In genomic region chr17:8341360-8341963, GRCm38 (mm10) we compare ENCODE assay signal across 8 mouse cellular contexts. TPM values are rescaled to one million over a fixed set of nuclear protein-coding genes. Genes with fewer than 3 reads are reported as not detected.
DNase-seq lines count a peak whose midpoint lies in the region; ATAC-seq and TF ChIP-seq lines count a peak whose summit lies in the region.

No protein-coding gene starts in this region.

- TF ChIP-seq CTCF in hindbrain, postnatal 0 days (IDR thresholded peaks at IDR 0.05; ENCODE audit: low read depth): no peak

- peaks cover 10% of the 10 kb centered on the region for H3K36me3 ChIP-seq in megakaryocyte, embryonic 14.5 days (replicated peaks; ENCODE audit: low read length)
- H3K36me3 ChIP-seq in hindbrain, postnatal 0 days (ENCODE audit: insufficient read depth, low read length): no peaks in the 10 kb centered on the region
- no peaks in the 10 kb centered on the region for H3K36me3 ChIP-seq in neural tube, embryonic 13.5 days

- no peak for DNase-seq in frontal cortex, postnatal 36 days (ENCODE audit: low spot score in 2 of 2)
- peak; percentile 32 for DNase-seq in hindbrain, postnatal 0 days (ENCODE audit: low spot score)
- no peak for DNase-seq in spleen, adult 18-20 months

- peak overlapping the region; percentile 85 for H3K4me2 ChIP-seq in hindbrain, postnatal 0 days (ENCODE audit: low read depth, low read length)
- peak overlapping the region; percentile 98 for H3K4me2 ChIP-seq in neural tube, embryonic 13.5 days

- peak overlapping the region; percentile 76 for H3K9ac ChIP-seq in hindbrain, postnatal 0 days (replicated peaks; ENCODE audit: low read length)
- peak overlapping the region; percentile 94 for H3K9ac ChIP-seq in neural tube, embryonic 13.5 days

- ATAC-seq in frontal cortex, adult (ENCODE audit: low TSS enrichment): peak; percentile 15; the same call in 1 of the 2 replicates
- ATAC-seq in megakaryocyte, adult 5-6 weeks (ENCODE audit: poor library complexity, severe bottlenecking): no peak
- ATAC-seq in hindbrain, postnatal 0 days: peak; percentile 43
- peak; percentile 38 for ATAC-seq in neural tube, embryonic 13.5 days (ENCODE audit: low read depth)
- no peak for ATAC-seq in activated CD4-positive, CD25-positive, alpha-beta regulatory T cell, adult 4 months

- peaks cover 71% of the 10 kb centered on the region for H3K27me3 ChIP-seq in megakaryocyte, embryonic 14.5 days (replicated peaks)
- no peaks in the 10 kb centered on the region for H3K27me3 ChIP-seq in hindbrain, postnatal 0 days (ENCODE audit: insufficient read depth, low read length)
- peaks cover 33% of the 10 kb centered on the region for H3K27me3 ChIP-seq in neural tube, embryonic 13.5 days

- WGBS in hindbrain, postnatal 0 days: 8% methylated on average over 39 of the region's 46 CpGs
- WGBS in neural tube, embryonic 13.5 days: 9% methylated on average over 46 of the region's 46 CpGs

- H3K9me3 ChIP-seq in megakaryocyte, embryonic 14.5 days: peaks cover 15% of the 10 kb centered on the region
- no peaks in the 10 kb centered on the region for H3K9me3 ChIP-seq in hindbrain, postnatal 0 days (ENCODE audit: low read length)
- H3K9me3 ChIP-seq in neural tube, embryonic 13.5 days: no peaks in the 10 kb centered on the region

- peak overlapping the region; percentile 93 for H3K27ac ChIP-seq in hindbrain, postnatal 0 days
- H3K27ac ChIP-seq in neural tube, embryonic 13.5 days (replicated peaks): peak overlapping the region; percentile 86

- peaks cover 23% of the 10 kb centered on the region for H3K4me1 ChIP-seq in megakaryocyte, embryonic 14.5 days
- peaks cover 32% of the 10 kb centered on the region for H3K4me1 ChIP-seq in hindbrain, postnatal 0 days (ENCODE audit: insufficient read depth, low read length)
- peaks cover 43% of the 10 kb centered on the region for H3K4me1 ChIP-seq in neural tube, embryonic 13.5 days (replicated peaks)

- H3K4me3 ChIP-seq in megakaryocyte, embryonic 14.5 days (replicated peaks): peak overlapping the region; percentile 82
- H3K4me3 ChIP-seq in hindbrain, postnatal 0 days (ENCODE audit: low read length): peak overlapping the region; percentile 47
- peak overlapping the region; percentile 73 for H3K4me3 ChIP-seq in neural tube, embryonic 13.5 days

RNA-seq across cellular contexts. Expression of gene Prr18, which starts 4.2 kb away (rescaled TPM):
- polyA plus RNA-seq in megakaryocyte, embryonic 14.5 days (2012; ENCODE audit: insufficient read depth, low replicate concordance): 0.48 and 1.9 TPM in 2 replicates
- total RNA-seq in megakaryocyte, adult 5-6 weeks (2015): 0.04 and 0.16 TPM in 2 replicates
- total RNA-seq in megakaryocyte, adult 5-6 weeks (2017): 0.04 and 0.20 TPM in 2 replicates
- total RNA-seq in hindbrain, postnatal 0 days (2014; rRNA removed): 40.9 and 41.2 TPM in 2 replicates
- polyA plus RNA-seq in hindbrain, postnatal 0 days (2015; fragmentation: Nextera tagmentation; extraction: Ambion mirVana): 17.6 and 18.0 TPM in 2 replicates
- 9.8 TPM in 2 replicates for polyA plus RNA-seq in neural tube, embryonic 13.5 days (2015; fragmentation: Nextera tagmentation; extraction: Ambion mirVana)
- under 1 TPM in 1 of 2 experiments, not detected in 1; 0.13 TPM for polyA plus RNA-seq in activated CD4-positive, CD25-positive, alpha-beta regulatory T cell, adult 4 months (2017; shearing (Covaris generic))

RNA-seq across cellular contexts. Expression of gene T2, which starts 14.3 kb away (rescaled TPM):
- not detected in 2 replicates for polyA plus RNA-seq in megakaryocyte, embryonic 14.5 days (2012; ENCODE audit: insufficient read depth, low replicate concordance)
- not detected in 2 replicates for total RNA-seq in megakaryocyte, adult 5-6 weeks (2015)
- total RNA-seq in megakaryocyte, adult 5-6 weeks (2017): 0.59 TPM in 1 of 2 replicates, not detected in the other
- total RNA-seq in hindbrain, postnatal 0 days (2014; rRNA removed): 0.10 and 0.11 TPM in 2 replicates
- 0.55 and 0.69 TPM in 2 replicates for polyA plus RNA-seq in hindbrain, postnatal 0 days (2015; fragmentation: Nextera tagmentation; extraction: Ambion mirVana)
- 0.47 and 0.62 TPM in 2 replicates for polyA plus RNA-seq in neural tube, embryonic 13.5 days (2015; fragmentation: Nextera tagmentation; extraction: Ambion mirVana)
- polyA plus RNA-seq in activated CD4-positive, CD25-positive, alpha-beta regulatory T cell, adult 4 months (2017; shearing (Covaris generic)): under 1 TPM in 1 of 2 experiments, not detected in 1; 0.63 TPM

RNA-seq across cellular contexts. Expression of gene Sft2d1, which starts 30.6 kb away (rescaled TPM):
- 81.6 and 131 TPM in 2 replicates for polyA plus RNA-seq in megakaryocyte, embryonic 14.5 days (2012; ENCODE audit: insufficient read depth, low replicate concordance)
- 249 and 340 TPM in 2 replicates for total RNA-seq in megakaryocyte, adult 5-6 weeks (2015)
- total RNA-seq in megakaryocyte, adult 5-6 weeks (2017): 60.2 and 62.4 TPM in 2 replicates
- total RNA-seq in hindbrain, postnatal 0 days (2014; rRNA removed): 74.5 and 98.7 TPM in 2 replicates
- 171 and 172 TPM in 2 replicates for polyA plus RNA-seq in hindbrain, postnatal 0 days (2015; fragmentation: Nextera tagmentation; extraction: Ambion mirVana)
- polyA plus RNA-seq in neural tube, embryonic 13.5 days (2015; fragmentation: Nextera tagmentation; extraction: Ambion mirVana): 149 and 165 TPM in 2 replicates
- 100 to 1,000 TPM; 122 to 128 TPM for polyA plus RNA-seq in activated CD4-positive, CD25-positive, alpha-beta regulatory T cell, adult 4 months (2017; shearing (Covaris generic))

RNA-seq across cellular contexts. Expression of gene Mpc1, which starts 58.8 kb away (rescaled TPM):
- polyA plus RNA-seq in megakaryocyte, embryonic 14.5 days (2012; ENCODE audit: insufficient read depth, low replicate concordance): 33.7 TPM in 1 of 2 replicates, not detected in the other
- 198 and 227 TPM in 2 replicates for total RNA-seq in megakaryocyte, adult 5-6 weeks (2015)
- total RNA-seq in megakaryocyte, adult 5-6 weeks (2017): 109 and 143 TPM in 2 replicates
- total RNA-seq in hindbrain, postnatal 0 days (2014; rRNA removed): 485 and 522 TPM in 2 replicates
- polyA plus RNA-seq in hindbrain, postnatal 0 days (2015; fragmentation: Nextera tagmentation; extraction: Ambion mirVana): 608 and 645 TPM in 2 replicates
- polyA plus RNA-seq in neural tube, embryonic 13.5 days (2015; fragmentation: Nextera tagmentation; extraction: Ambion mirVana): 290 and 317 TPM in 2 replicates
- polyA plus RNA-seq in activated CD4-positive, CD25-positive, alpha-beta regulatory T cell, adult 4 months (2017; shearing (Covaris generic)): 100 to 1,000 TPM; 223 to 231 TPM

Comparison
In these comparisons a context has a peak if more than half of its experiments do, and no peak if none do; other contexts are left out.
1. ATAC-seq: peak in frontal cortex, adult (single experiment), hindbrain, postnatal 0 days (single experiment) and neural tube, embryonic 13.5 days (single experiment); none in megakaryocyte, adult 5-6 weeks (single experiment) and activated CD4-positive, CD25-positive, alpha-beta regulatory T cell, adult 4 months (single experiment).
2. Peak in every context shown above with its lines, with median percentiles within 50 percentile points of each other: H3K4me3 ChIP-seq.